Mouse (Mus musculus): ENCODE measurements around the gene Lrrc63.

DNA sequence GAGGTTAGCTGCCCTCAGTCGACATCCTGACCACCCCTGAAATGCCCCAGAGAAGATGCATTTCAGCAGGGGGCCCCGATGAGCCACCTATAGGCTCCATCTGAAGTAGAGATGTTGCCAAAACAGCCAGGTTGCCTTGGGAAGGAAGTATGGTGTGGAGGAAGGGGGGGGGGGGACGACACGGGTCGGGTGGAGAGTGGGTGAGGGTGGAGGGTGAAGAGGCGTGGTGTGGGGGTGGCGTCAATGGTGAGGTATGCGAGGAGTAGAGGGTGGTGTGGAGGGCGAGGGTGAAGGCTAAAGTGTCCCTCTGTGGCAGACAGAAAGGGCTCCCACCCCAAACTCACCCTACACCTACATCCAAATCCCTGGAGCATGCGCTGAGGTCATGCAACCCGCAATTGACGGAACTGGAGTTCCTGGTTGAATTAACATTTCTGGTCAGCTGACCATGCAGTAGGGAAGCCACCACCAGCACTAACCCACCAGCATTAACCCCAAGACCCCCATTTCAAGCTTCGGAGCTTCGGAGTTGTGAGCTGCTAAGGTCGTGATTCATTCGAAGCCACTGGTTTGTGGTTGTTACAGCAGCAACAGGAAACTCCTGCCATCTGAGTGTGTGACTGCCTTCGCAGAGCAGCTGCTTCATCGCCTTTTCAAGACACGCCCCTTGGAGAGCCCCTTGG, 62.1 kb downstream of the Lrrc63 start:
- TF ChIP-seq CTCF (IDR thresholded peaks at IDR 0.05; ENCODE audit: extremely low read depth, insufficient read depth, low read length) (no peak), POLR2A (IDR thresholded peaks at IDR 0.05; ENCODE audit: extremely low read depth, insufficient read depth, low read length) (no peak)
